Mouse (Mus musculus): ENCODE measurements around the gene Rcn1.

The Rcn1 gene

DNA sequence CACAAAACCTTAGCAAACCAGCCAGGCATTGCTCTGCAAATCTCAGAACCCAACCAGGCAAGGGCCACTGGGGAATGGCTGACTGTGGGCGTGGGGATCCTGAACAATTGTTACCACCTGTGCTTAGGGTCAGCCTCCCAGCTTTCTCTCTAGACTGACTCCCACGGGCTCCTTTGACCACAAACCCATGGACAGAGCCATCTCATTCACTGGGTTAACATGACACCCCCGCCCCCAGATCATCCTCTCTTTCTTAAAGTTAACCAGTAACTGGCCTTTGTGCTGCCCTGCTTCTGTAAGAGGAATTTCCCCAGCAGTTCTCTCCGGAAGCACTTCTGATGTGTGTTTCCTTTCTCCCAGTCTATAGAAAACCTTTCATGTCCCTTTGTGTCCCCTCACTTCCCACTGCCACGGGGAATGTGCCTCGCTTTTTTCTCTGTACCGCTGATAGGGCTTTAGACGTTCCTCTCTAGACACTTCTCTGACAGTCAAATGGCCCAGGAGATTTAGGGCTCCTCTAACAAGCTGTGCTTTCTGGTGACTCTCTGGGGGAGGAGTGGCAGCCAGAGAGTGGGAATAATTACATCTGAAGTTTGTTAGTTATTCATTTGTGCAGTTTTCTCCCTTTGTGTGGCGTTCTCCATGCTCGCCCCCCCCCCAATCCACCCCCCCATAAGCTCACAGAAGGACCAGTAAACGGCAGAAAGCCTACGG, 62.6 kb downstream of the Rcn1 start:
- DNase-seq, result peak; percentile 38 to 45
